Mouse (Mus musculus) thymus, postnatal 10 days (tissue): ENCODE data around the gene Vpreb3.

Experiments
- DNase-seq, 2 experiments: peaks; one replicate each; pipeline ENCODE4 v3.0.0; 2021; ENCODE audit warnings: low spot score in 2 of 2

Vpreb3 gene

DNA sequence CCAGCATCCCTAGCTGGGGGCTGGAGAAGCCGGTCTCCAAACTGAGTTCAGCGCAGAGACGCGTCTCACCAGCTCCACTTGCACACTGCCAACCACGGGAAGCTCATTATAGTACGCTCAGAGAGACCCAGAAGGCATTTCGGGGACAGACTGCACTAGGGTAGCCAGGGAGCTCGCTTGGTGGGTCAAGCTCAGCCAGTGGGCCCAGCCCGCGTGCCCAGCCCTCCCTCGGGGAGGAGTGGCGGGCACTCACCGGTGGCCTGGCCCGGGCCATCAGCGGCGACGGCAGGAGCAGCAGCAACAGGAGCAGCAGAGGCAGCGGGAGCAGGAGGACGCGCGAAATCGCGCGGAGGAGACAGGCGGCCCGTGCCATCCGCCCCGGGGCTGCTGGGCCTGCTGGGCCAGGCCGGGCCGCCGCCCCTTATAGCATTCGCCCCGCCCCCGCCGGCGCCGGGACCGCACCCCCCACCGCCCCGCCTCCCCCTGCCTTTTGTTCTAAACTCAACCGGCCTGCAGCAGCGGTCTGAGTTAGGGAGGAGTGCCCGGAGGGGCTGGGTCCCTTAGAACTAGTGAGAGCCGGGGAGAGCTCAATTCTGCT, 10.7 kb upstream of the Vpreb3 start:
- peak in 1 of 2 experiments; percentile 31 for DNase-seq

DNA sequence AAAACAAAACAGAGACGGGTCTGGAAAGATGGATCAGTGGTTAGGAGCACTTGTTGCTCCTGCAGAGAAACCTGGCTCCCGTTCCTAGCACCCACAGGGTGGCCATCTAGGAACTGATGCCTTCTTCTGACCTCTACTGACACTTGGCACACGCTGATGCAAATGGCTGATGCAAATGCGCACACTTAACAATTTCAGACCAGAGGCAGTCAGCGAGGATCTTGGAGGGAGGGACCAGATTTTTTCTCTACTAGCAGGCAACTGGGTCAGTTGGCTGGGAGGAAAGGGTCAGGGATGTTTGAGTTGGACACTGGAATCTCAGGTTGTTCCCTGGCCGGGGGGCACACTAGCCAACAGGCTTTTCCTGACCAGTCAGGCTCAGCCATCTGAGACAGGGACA, 10.0 kb upstream of the Vpreb3 start, which contains the start of gene Chchd10:
Gene Chchd10 (plus strand): TSS at position 240 of the 400 bp plus-strand sequence.
- no peak for DNase-seq

DNA sequence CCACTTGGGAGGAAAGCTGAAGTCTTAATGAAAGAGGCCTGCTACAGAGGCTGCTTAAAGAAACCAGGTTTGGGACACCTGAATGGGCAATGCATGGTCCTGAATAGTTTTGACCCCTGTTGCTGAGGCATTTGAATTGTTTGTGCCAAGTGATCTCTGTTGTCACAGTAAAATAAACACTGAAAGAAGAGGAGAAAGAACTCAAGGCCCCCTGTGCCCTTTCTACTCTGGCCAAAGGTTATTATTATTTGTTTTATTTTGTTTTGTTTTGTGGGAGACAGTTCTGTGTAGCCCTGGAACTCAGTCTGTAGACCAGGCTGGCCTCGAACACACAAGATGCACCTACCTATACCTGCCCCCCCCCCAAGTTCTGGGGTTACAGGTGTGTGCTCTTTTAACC, 7.9 kb upstream of the Vpreb3 start:
- no peak for DNase-seq

DNA sequence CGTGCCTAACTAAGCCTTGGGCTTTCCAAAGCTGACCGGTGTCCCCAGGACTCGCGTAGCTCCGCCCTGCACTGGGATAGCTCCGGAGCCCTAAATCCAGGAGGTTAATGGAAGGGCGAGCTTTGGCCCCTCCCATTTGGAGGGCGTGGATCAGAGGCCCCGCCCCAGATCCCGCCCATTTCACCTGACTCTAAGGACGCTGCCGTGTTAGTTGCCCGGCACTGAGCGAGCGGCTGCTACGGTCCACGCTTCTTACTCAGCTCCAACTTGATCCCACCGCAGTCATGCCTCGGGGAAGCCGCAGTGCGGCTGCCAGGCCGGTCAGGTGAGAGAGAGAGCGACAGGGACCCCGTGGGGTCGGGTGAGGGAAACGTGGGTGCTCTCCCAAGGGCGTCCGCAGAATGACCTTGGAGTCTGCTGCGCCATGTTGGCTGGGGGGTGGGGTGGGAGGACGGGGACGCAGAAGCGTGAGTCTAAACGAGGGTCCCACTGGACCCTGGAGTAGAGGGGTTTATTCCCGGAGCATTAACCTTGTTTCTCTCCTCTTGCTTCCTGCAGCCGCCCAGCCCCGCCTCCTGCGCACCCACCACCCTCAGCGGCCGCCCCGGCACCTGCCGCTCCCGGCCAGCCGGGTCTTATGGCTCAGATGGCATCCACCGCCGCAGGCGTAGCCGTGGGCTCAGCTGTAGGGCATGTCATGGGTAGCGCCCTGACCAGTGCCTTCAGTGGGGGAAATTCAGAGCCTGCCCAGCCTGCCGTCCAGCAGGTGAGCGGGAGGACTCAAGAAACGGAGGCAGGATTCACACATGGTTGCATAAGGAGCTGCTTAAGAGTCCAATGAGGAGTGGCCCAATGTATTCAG, 6.9 kb upstream of the Vpreb3 start, which contains the start of gene Mmp11:
Gene Mmp11 (minus strand): TSS at position 817 of the 862 bp plus-strand sequence.
- DNase-seq = peak; percentile 43 to 44

DNA sequence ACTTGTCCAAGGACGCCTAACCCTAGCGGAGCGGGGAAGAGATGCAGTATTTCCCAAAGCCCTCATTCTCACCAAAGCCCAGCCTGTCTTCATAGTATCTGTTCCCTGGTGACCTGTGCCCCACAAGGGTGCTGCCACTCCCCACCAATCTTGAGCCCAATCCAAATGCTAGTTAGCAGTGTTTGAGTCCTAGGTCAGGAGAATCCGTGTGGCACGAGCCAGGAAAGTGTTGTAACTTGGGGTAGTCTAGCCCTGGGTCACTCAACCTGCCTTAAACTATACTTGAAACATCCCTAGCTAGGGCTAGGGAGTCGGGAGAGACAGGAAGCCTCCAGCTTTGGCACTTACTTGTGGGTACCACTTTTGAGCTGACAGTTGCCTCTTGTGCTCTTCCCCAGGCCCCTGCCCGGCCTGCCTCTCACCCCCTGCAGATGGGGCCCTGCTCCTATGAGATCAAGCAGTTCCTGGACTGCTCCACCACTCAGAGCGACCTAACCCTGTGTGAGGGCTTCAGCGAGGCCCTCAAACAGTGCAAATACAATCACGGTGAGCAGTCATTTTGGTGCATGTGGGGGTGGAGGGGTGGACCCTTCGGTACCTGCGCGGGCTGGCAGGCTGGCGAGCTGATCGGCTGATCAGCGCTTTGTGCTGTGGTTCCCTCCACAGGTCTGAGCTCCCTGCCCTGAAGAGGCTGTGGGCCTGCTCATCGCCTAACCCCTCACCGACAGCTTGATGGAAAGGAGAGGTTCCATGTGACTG, 5.8 kb upstream of the Vpreb3 start:
- DNase-seq = no peak

DNA sequence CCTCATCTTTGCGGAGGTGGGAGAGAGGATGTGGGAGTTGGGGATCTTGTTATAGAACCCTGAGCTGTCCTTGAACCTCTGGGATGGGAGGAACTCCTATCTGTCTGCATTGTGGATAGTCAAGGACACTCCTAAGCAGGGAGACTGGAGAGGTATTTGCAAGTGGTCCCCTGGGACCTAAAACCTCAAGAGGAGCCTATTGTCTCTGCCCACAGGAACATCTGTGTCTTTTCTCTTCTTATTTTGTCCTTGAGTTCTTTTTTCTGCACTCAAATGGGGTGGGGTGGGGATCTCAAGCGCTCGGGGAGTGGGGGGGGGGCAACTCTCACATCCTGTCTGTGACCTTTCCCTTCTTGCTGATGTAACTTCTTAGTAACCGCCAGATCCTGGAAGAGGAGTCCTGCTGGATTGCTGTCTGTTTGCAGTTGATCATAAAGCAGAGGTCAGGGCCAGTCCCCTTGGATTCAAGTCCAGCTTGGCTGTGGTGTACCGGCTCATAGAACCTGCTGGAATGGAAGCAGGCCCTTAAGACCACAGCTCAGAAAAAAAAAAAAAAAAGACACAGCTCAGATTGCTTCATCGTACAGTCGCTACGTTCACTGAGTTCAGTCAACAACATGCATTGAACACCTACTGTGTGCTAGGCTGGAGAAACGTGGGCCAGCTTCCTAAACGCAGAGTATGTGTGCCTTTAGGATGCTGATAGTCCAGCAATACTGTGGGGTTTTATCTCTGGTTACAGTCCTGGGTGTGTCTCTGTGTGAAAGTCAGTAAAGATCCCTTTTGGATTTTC, 4.8 kb upstream of the Vpreb3 start:
- no peak for DNase-seq

DNA sequence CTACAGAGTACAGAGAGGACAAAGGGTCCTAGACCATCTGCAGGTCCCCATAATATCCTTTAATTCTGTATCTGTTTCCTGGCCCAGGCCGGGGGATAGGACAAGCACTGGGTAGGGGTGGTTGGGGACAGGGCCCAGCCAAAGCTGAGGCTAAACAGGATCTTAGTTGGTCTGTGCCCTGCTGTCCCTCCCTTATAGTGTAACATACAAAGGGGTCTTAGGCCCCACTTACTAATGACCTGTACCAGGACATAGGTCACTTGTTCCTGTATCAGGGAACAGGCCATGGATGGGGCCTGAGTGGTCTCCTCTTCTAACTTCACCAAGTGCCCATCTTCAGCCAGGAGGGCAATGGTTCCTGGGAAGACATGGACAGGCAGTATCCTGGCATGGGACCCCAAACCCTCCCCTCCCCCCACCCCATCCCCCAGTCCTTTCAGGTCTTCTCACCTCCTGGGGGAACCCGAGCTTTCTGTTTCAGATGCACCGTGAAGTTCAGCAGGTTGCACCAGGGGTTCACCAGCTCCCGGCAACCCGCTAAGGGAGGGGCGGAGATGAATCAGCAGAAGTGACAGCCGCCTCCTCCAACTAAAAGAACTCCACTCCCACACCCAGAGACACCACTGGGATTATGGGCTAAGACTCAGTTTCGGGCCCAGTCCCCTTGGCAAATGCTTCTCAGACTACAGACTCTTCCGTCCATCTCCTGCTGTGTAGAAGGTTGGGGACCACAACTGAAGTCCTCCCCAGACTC, 3.2 kb upstream of the Vpreb3 start:
- no peak for DNase-seq

DNA sequence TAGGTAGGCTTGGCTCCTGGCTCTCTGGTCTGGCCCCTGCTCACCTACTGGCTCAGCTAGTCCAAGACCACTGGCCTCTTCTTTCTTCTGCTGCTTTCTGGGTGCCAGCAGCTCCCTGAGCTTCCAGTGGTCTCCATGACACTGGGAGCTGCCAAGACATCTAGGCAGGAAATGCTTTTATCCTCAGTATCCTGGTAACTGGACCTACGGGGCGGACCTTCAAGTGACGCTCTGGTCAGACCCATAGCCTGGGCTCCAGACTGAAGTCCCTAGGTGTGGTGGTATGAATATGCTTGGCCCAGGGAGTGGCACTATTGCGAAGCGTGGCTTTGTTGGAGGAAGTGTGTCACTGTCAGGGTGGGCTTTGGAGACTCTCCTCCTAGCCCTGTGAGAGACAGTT, 2.3 kb upstream of the Vpreb3 start, which contains the start of gene Gm867:
Gene Gm867 (minus strand): TSS at position 153 of the 400 bp plus-strand sequence.
- DNase-seq = no peak

DNA sequence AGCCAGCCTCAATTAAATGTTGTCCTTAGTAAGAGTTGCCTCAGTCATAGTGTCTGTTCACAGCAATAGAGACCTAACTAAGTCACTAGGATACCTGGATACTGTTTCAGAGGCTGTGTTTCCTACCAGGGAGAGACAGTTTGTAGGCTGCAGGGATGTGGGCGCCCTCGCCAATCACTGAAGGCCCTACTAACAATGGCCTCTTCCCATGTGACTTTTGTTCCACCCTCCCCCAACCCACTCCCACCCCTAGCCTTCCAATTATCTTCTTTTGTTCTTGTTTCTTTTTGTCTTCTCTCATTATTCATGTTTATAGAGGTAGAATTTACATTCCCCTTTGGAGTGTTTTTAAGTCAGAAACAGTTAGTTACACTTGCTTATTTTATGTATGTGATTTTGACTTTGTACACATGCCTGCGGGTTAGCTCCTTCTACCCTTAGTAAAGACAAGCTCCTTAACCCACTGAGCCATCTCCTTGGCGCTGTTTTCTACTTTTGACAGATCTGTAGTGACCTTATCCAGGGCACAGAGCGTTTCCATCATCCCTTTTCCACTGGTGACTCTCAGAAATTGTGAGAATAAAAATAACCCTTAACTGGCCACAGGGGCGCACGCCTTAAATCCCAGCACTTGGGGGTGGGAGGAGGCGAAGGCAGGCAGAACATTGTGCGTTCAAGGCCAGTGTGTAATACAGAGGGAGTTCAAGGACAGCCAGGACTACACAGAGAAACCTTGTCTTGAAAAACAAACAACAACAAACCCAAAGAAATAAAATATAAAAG, 1.6 kb upstream of the Vpreb3 start:
- no peak for DNase-seq

DNA sequence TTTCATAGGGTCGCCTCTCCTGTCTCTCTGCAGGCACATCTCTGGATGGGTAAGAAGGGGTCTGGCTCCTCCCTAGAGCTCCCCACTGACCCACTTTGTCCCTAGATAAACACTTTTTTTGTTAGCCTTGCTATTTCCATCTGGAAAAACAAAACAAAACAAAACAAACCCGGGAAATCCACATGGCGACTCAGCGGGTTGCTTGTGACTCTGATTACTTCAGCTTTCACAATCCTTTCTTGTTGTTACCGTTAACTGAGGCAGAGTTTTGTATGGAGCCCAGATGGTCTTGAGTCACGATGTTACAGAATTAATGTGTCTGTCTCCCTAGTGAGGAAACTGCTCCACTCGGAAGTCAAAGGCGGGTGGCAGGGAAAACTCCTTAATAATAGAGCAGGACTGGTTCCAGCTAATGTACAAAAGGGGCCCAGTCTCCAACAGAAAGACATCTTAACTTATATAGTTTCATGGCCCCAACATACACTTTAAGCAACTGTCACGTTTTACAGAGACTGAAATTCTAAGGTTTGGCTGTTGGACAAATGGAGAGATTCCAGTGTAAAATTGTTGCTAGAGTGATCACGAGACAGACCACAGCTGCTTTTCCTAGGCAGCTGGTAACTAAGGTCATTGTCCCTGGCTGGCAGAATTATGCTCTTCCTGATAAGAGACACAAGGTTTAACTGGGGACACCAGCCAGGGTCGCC, 1.4 kb downstream of the Vpreb3 start:
- DNase-seq = no peak

DNA sequence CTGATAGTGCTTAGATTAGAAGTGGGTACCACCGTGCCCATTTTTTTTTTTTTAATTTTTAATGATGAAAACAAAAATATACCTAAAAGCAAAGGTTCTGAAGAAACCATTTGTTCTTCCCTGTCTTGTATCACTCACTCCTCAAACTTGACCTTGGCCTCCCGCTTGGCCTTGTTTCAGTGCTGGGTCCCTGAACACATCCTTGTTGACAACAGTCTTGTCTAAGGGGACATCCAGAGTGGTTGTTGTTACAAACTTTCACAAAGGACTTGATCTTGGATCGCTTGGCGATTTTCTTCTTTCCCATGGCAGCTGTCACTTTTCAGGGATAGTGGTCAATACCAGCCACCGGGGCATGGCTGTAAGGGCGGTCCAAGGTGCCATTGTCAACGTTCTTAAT, 2.4 kb downstream of the Vpreb3 start:
- no peak for DNase-seq

DNA sequence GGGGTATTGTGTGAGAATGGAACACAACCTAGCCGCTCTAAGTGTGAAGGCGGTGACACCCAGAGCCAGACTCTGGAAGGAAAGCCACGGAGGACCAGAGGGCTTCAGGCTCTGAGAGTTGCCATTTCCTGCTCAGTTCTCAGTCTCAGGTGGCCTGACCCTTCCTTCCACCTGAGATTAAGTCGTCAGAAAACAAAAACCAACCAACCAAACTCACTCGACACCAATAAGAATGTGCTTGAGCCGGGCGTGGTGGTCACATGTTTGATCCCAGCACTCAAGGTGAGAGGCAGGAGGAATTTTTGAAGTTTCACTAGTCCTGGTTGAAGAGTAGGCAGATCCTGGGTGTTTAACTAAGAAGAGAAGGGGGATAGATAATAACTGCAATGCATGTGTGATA, 3.0 kb downstream of the Vpreb3 start:
- DNase-seq = no peak

DNA sequence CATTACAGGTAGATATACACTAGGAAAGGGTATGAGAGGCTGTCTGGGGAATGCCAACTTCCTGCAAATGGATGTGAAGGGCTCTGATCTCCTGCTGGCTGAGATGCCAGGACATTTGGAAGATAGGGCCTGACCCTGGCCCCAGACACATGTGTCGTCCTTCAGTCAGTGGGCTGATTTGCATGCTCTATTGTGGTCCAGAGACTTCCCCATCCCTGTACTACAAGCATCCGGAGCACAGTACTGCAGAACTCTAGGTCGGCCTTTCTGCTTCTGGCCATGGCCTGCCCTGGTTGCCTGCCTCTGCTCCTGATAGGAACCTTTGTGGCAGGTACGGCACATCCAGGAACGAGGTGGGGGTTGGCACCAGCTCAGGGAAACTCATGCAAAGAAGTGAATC, 5.2 kb downstream of the Vpreb3 start:
- DNase-seq = no peak

DNA sequence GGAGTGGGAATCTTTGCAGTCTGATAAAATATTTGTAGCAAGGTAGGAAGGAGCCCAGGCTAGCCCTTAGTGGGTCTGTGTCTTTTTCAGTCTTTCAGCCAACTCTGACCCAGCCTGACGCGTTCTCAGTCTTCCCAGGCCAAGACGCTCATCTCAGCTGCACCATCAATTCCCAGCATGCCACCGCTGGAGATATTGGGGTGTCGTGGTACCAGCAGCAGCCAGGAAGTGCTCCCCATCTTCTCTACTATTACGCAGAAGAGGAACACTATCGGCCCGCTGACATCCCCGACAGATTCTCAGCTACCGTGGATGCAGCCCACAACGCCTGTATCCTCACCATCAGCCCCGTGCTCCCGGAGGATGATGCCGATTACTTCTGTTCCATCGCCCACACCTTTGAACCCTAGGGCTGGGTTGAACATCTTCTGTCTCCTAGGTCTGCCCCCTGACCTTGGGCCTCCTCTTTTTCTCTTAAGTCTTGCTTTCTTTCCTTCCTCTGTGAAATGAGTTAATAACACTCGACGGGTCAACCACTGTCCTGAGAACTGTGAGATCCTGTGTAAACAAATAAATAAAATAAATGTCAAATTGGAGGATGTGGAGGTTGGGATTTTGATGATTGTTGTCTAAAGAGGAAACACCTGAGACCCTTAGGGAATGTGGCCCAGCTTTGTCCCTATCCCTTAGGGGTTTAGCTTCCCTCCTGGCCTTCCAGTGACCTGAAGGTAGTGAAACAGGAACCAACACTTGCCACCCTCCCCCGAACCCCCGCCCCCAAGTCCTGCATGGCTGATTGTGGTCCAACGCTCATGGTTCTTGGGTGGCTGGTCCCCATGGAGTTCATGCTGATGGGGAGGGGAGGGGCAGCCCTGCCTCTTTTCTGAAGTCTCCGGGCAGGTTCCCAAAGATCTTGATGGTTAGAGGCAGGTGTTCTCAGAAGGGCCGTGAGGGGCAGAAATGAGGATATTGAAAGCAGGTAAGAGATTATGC, 6.5 kb downstream of the Vpreb3 start:
- no peak for DNase-seq

DNA sequence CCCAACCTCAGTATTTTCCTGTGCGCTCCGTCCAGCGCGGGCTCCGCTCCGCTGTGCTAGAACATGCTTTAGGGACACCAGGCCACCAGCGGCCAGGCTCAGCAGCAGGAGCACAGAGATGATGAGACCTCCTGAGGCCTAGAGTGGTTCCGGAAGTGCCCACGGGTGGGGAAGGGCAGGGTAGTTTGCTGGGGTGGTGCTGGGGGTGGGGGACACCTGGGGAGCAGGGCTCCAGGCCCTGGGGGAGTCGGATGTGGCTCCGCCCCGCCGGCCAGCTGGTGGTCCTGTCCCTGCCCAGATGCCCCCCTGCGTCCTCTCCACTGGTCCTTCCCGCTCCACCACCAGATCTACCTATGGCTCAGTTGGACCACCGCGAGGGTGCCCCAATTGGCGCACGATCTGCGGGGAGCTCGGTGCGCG, 7.9 kb downstream of the Vpreb3 start:
- peak; percentile 24 to 40 for DNase-seq

DNA sequence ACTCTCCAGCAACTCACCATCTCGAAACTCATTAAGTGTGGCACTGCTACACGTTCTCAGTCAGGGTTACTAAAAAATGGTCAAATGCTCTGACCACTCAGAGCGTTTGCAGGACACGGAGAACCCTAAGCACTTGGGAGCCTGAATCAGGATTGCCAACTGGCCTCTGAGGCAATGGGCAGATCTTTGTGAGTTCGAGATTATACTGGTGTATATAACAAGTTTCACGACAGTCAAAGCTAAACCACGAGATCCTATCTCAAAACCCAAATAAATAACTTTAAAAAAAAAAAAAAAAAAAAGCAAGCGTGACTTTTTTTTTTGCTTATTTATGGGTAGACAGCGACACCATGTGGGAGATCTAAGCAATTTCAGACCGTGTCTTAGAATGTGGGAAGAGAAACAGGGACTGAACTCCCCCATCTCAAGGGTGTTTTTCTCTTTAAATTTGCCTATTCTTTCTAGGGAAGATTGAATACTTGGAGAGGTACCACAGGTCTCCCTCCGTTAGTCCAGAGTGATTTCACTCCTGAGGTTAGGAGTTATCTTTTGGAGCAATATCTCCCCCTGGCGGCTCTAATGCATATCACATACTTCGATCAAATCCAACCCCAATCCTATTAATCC, 8.7 kb downstream of the Vpreb3 start:
- DNase-seq = peak in 1 of 2 experiments; percentile 41

DNA sequence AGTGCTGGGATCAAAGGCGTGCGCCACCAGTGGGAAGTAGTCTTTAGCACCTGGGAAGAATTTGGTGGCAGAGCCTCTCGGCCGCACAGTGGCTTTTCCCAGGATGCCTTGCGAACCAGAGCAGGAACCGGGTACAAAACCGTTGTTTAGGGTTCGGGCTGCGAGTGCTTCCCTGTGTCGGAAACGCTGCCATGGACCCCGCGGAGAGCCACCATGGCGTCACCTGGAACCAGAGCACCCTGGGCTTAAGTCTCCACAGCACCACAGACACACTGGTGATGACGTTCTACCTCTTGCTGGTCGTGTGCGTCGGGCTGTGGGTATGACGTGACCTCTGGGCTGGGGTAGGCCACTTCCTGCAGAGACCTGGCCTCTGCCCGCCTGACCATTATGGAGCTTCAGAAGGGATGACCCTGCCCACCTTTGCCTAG, 11.5 kb downstream of the Vpreb3 start, which contains the start of gene Gm5134:
Gene Gm5134 (plus strand): TSS at position 134 of the 431 bp plus-strand sequence.
- DNase-seq = peak in 1 of 2 experiments; percentile 24
